ENCODE assay signal across 24 mouse cellular contexts in the genomic region with DNA sequence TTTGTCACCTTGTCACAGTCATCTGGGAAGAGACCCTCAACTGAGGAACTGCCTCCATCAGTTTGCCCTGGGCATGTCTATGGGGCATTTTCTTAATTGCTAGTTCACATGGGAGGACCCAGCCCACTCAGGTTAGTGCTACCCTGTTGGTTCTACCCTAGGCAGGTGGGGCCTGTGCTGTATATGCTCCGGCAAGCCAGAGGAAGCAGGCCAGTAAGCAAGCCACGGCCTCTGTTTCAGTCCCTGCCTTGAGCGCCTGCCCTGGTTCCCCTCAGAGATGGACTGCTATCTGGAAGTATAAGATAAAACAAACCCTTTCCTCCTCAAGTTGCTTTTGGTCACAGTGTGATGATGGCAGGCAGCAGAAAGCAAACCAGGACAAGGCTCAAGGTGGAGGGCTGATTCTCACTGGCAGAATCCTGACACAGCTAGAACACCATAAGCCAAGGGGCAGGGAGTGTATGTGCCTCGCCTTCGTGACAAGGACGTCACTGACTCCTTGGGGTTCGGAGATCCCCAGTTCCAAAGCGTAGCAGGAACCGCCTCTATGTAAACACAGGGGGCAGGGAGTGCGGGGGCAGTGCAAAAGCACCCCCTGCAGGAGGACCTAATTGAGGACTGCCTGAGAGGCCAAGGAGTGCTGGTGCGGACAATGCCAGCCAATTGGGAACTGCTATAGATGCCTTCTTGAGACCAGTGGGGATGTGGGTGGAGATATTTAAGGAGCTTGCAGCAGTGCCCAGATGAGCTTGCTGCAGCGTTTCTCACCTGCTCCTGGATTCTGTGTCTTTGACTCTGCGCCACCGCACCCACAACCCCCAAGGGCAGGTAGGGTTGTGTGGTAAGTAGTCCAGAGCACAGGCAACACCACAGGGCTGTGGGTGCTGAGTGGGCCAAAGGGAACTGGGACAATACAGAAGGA. TPM values are rescaled to one million over a fixed set of nuclear protein-coding genes. Genes with fewer than 3 reads are reported as not detected.
DNase-seq lines count a peak whose midpoint lies in the region; ATAC-seq lines count a peak whose summit lies in the region.
"Had no signal": no experiment of that assay in that cellular context is flagged by ENCODE, and none has a peak within 500 bp of the region (broad histone marks: within the 10 kb centered on the region; RNA-seq: fewer than 3 reads in every experiment).

No protein-coding gene starts in this region.

- WGBS in lung, embryonic 16.5 days: 46% methylated on average over 14 of the region's 14 CpGs

- peak; percentile 15 to 44 for DNase-seq in frontal cortex, postnatal 36 days (ENCODE audit: low spot score in 2 of 2)
- no peak for DNase-seq in frontal cortex, postnatal 14 days (ENCODE audit: low spot score in 2 of 2)
- no peak for DNase-seq in lung, postnatal 14 days
- peak; percentile 19 for DNase-seq in thymus, postnatal 14 days
- no peak for DNase-seq in thymus, adult 18-20 months
- no peak for DNase-seq in neural tube, embryonic 10.5 days (ENCODE audit: extremely low spot score, low spot score)
- DNase-seq: adrenal gland, adult 8-10 months; cerebellum, adult 8-10 months; cerebellum, postnatal 36 days; kidney, postnatal 4 days; retina, postnatal 1 day; thymus, postnatal 25 days had no signal

- H3K27ac ChIP-seq in lung, embryonic 16.5 days (ENCODE audit: low read length): no peak overlapping the region
- H3K27ac ChIP-seq: embryonic facial prominence, embryonic 15.5 days; forebrain, embryonic 15.5 days; hindbrain, embryonic 10.5 days; kidney, embryonic 15.5 days; limb, embryonic 13.5 days; liver, embryonic 14.5 days; lung, embryonic 15.5 days; midbrain, embryonic 15.5 days; neural tube, embryonic 13.5 days had no signal

- no peak overlapping the region for H3K9ac ChIP-seq in lung, embryonic 16.5 days (ENCODE audit: low read length)
- H3K9ac ChIP-seq: embryonic facial prominence, embryonic 15.5 days; forebrain, embryonic 15.5 days; kidney, embryonic 15.5 days; limb, embryonic 13.5 days; liver, embryonic 14.5 days; lung, embryonic 15.5 days; midbrain, embryonic 15.5 days; neural tube, embryonic 13.5 days had no signal

- no peaks in the 10 kb centered on the region; the same call in 1 of the 2 replicates for H3K27me3 ChIP-seq in lung, embryonic 16.5 days (ENCODE audit: control insufficient read depth, insufficient read depth, low read depth, low read length)
- H3K27me3 ChIP-seq: embryonic facial prominence, embryonic 15.5 days; forebrain, embryonic 15.5 days; kidney, embryonic 15.5 days; limb, embryonic 13.5 days; lung, embryonic 15.5 days; midbrain, embryonic 15.5 days; neural tube, embryonic 13.5 days had no signal

- H3K4me1 ChIP-seq in lung, embryonic 16.5 days (replicated peaks; ENCODE audit: control insufficient read depth, insufficient read depth, low read length): no peaks in the 10 kb centered on the region
- H3K4me1 ChIP-seq: forebrain, embryonic 15.5 days; hindbrain, embryonic 10.5 days; lung, embryonic 15.5 days; midbrain, embryonic 15.5 days; neural tube, embryonic 13.5 days had no signal

- no peaks in the 10 kb centered on the region; the same call in 1 of the 2 replicates for H3K9me3 ChIP-seq in lung, embryonic 16.5 days (ENCODE audit: control insufficient read depth, low read length)
- H3K9me3 ChIP-seq: embryonic facial prominence, embryonic 15.5 days; forebrain, embryonic 15.5 days; hindbrain, embryonic 10.5 days; kidney, embryonic 15.5 days; limb, embryonic 13.5 days; lung, embryonic 15.5 days; midbrain, embryonic 15.5 days; neural tube, embryonic 13.5 days had no signal

- no peak overlapping the region for H3K4me3 ChIP-seq in lung, embryonic 16.5 days (ENCODE audit: low read length)
- H3K4me3 ChIP-seq: embryonic facial prominence, embryonic 15.5 days; forebrain, embryonic 15.5 days; hindbrain, embryonic 10.5 days; kidney, embryonic 15.5 days; limb, embryonic 13.5 days; lung, embryonic 15.5 days; midbrain, embryonic 15.5 days; neural tube, embryonic 13.5 days had no signal

- 0 out of 2 replicates have a peak, but pooled peaks have one; percentile 2 for ATAC-seq in lung, embryonic 16.5 days (ENCODE audit: low read depth)
- ATAC-seq: forebrain, embryonic 15.5 days; hindbrain, embryonic 16.5 days; intestine, embryonic 16.5 days; midbrain, embryonic 15.5 days had no signal

- no peaks in the 10 kb centered on the region for H3K36me3 ChIP-seq in lung, embryonic 16.5 days (ENCODE audit: control insufficient read depth, insufficient read depth, low read length)
- H3K36me3 ChIP-seq: embryonic facial prominence, embryonic 15.5 days; forebrain, embryonic 15.5 days; hindbrain, embryonic 10.5 days; kidney, embryonic 15.5 days; limb, embryonic 13.5 days; lung, embryonic 15.5 days; midbrain, embryonic 15.5 days; neural tube, embryonic 13.5 days had no signal

- no peak overlapping the region for H3K4me2 ChIP-seq in lung, embryonic 16.5 days (ENCODE audit: low read depth, low read length)
- H3K4me2 ChIP-seq: embryonic facial prominence, embryonic 15.5 days; forebrain, embryonic 15.5 days; kidney, embryonic 15.5 days; limb, embryonic 13.5 days; lung, embryonic 15.5 days; midbrain, embryonic 15.5 days; neural tube, embryonic 13.5 days had no signal

RNA-seq across cellular contexts. Expression of gene Plekhg6, which starts 25.1 kb away (rescaled TPM):
- 0.49 and 0.99 TPM in 2 replicates for polyA plus RNA-seq in lung, embryonic 16.5 days (2015; fragmentation: Nextera tagmentation; extraction: Ambion mirVana)
- polyA plus RNA-seq: neural tube, embryonic 13.5 days had no signal

RNA-seq across cellular contexts. Expression of gene Tnfrsf1a, which starts 56.6 kb away (rescaled TPM):
- polyA plus RNA-seq in lung, embryonic 16.5 days (2015; fragmentation: Nextera tagmentation; extraction: Ambion mirVana): 115 and 117 TPM in 2 replicates

Comparison
In these comparisons a context has a peak if more than half of its experiments do, and no peak if none do; other contexts are left out.
1. DNase-seq: peak in frontal cortex, postnatal 36 days (2 of 2) and thymus, postnatal 14 days (single experiment); none in frontal cortex, postnatal 14 days (0 of 2), lung, postnatal 14 days (single experiment), thymus, adult 18-20 months (0 of 2) and neural tube, embryonic 10.5 days (single experiment).